In the genomic region with DNA sequence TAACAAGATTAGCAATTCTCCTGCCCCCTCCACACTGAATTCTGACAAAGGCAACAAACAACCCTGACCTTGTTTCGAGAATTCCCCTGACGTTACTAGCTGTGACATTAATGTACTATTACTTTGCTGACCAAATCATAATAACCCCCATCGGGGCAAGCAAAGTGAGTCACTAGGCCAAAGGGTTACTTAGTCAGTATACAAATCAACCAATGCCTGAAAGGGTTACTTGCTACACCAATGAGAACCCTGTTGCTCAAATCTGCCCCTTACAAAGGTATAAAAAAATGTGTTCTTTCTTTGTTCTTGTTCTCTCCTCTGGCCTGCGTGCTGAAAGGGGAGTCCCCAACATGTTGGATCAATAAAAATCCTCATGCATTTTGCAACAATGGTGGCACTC, we compare ENCODE assay signal across 22 mouse cellular contexts. TPM values are rescaled to one million over a fixed set of nuclear protein-coding genes. Genes with fewer than 3 reads are reported as not detected.
"Had no signal": no experiment of that assay in that cellular context is flagged by ENCODE, and none has a peak within 500 bp of the region (broad histone marks: within the 10 kb centered on the region; RNA-seq: fewer than 3 reads in every experiment).

No protein-coding gene starts in this region.

RNA-seq across cellular contexts. Expression of gene Slco1a4, which starts 19.7 kb away (rescaled TPM):
- total RNA-seq: megakaryocyte progenitor cell, adult 5-6 weeks; megakaryocyte, adult 5-6 weeks; megakaryocyte-erythroid progenitor cell, adult 5-6 weeks; monocyte, adult 5-6 weeks had no signal
- polyA plus RNA-seq: limb, embryonic 10.5 days; limb, embryonic 11.5 days; limb, embryonic 12.5 days; liver, embryonic 11.5 days; liver, embryonic 12.5 days; liver, embryonic 13.5 days; liver, embryonic 14.5 days; liver, embryonic 15.5 days; liver, embryonic 16.5 days; lung, adult 2 months; lung, embryonic 14.5 days; lung, embryonic 15.5 days; lung, embryonic 16.5 days; macrophage; midbrain, embryonic 10.5 days; midbrain, embryonic 11.5 days; midbrain, embryonic 12.5 days; myocyte had no signal
